Mouse (Mus musculus) left cerebral cortex, postnatal 4 days (tissue): ENCODE measurements at regions not wholly inside any gene's neighbourhood (a gene's known extent, or its start where the extent isn't known, plus 50 kb on each side); places are given as distances from the start of the nearest gene placed in this dataset.

ENCODE experiments used
- DNase-seq: peaks from one replicate; pipeline ENCODE4 v3.0.0-alpha.2; 2022
- intact Hi-C: fragments of 180-260 bp; cut with DNase I; formaldehyde crosslinking; loops from one replicate; pipeline ENCODE4 v1.15.1; 2025

GRCm38 (mm10) chr5:91709494-91710286 lies 192.3 kb downstream of the Parm1 start:
- intact Hi-C loops = no loop called here

GRCm38 (mm10) chr5:91708149-91708548 lies 190.7 kb downstream of the Parm1 start:
- no peak for DNase-seq
- intact Hi-C loops = no loop called here

More at GRCm38 (mm10) chr5:91709494-91710286, 192.3 kb downstream of the Parm1 start:
- no peak for DNase-seq

GRCm38 (mm10) chr5:91697075-91697474 lies 179.7 kb downstream of the Parm1 start:
- no peak for DNase-seq
- intact Hi-C loops = no loop called here

GRCm38 (mm10) chr5:91696532-91696931 lies 179.1 kb downstream of the Parm1 start:
- intact Hi-C loops = no loop called here
- DNase-seq = no peak

- DNase-seq = no peak
- intact Hi-C loops = no loop called here
Observed at GRCm38 (mm10) chr5:91695632-91696031, 178.2 kb downstream of the Parm1 start.

- intact Hi-C loops = no loop called here
- DNase-seq = no peak
Observed at GRCm38 (mm10) chr5:91693277-91693676, 175.9 kb downstream of the Parm1 start.

- intact Hi-C loops = no loop called here
- DNase-seq = no peak
Observed at GRCm38 (mm10) chr5:91692292-91692691, 174.9 kb downstream of the Parm1 start.

GRCm38 (mm10) chr5:91678727-91679126 lies 161.3 kb downstream of the Parm1 start:
- intact Hi-C loops = no loop called here
- DNase-seq = no peak
